Mouse (Mus musculus): Measurements from ENCODE around the gene Kmt2e. TPM values are rescaled to one million over a fixed set of nuclear protein-coding genes. Genes with fewer than 3 reads are reported as not detected.

Kmt2e gene
- total RNA-seq, 1 experiment, result 9.1 TPM

- in situ Hi-C loops (cut with MboI; ENCODE audit: low sequenced_read_pairs in 2 of 2, unreplicated experiment in 2 of 2), result no loop called here
- Histone ChIP-seq H3K9me3 (ENCODE audit: control insufficient read depth, insufficient read depth, low read depth, low read length) (no peaks in the 10 kb centered on the region), H3K27ac (ENCODE audit: insufficient read depth, low read depth, low read length, poor library complexity, severe bottlenecking) (no peak overlapping the region), H3K36me3 (ENCODE audit: control insufficient read depth, insufficient read depth, low read length, poor library complexity, severe bottlenecking) (no peaks in the 10 kb centered on the region), H3K9ac (ENCODE audit: insufficient read depth, low read depth, low read length, poor library complexity, severe bottlenecking) (no peak overlapping the region), H3K4me1 (ENCODE audit: control insufficient read depth in 2 of 2, insufficient read depth in 2 of 2, low read length in 2 of 2, poor library complexity in 1 of 2) (0 out of 4 replicates have a peak, but pooled peaks cover 0 to 2% of the 10 kb centered on the region in 2 experiments), H3K4me3 (ENCODE audit: insufficient read depth in 1 of 2, low read depth in 1 of 2, low read length in 2 of 2, poor library complexity in 1 of 2, severe bottlenecking in 1 of 2) (no peak overlapping the region)
- DNase-seq (ENCODE audit: low read depth, low spot score), result no peak
- TF ChIP-seq HCFC1 (IDR thresholded peaks at IDR 0.05; ENCODE audit: borderline replicate concordance, insufficient read depth, low read length) (no peak), ZC3H11A (IDR thresholded peaks at IDR 0.05; ENCODE audit: borderline replicate concordance, low read depth, low read length) (no peak)
Observed at GRCm38 (mm10) chr5:23393870-23394269, 40.4 kb upstream of the Kmt2e start.

GRCm38 (mm10) chr5:23394366-23395145, 39.7 kb upstream of the Kmt2e start:
- no peaks in the 10 kb centered on the region for H3K9me3 ChIP-seq (ENCODE audit: control insufficient read depth, insufficient read depth, low read depth, low read length)
- H3K36me3 ChIP-seq (ENCODE audit: control insufficient read depth, insufficient read depth, low read length, poor library complexity, severe bottlenecking), result no peaks in the 10 kb centered on the region
- no peak overlapping the region for H3K27ac ChIP-seq (ENCODE audit: insufficient read depth, low read depth, low read length, poor library complexity, severe bottlenecking)
- H3K4me1 ChIP-seq (ENCODE audit: control insufficient read depth in 2 of 2, insufficient read depth in 2 of 2, low read length in 2 of 2, poor library complexity in 1 of 2), result 0 out of 4 replicates have a peak, but pooled peaks cover 0 to 2% of the 10 kb centered on the region in 2 experiments
- no peak overlapping the region for H3K9ac ChIP-seq (ENCODE audit: insufficient read depth, low read depth, low read length, poor library complexity, severe bottlenecking)
- no peak overlapping the region for H3K4me3 ChIP-seq (ENCODE audit: insufficient read depth in 1 of 2, low read depth in 1 of 2, low read length in 2 of 2, poor library complexity in 1 of 2, severe bottlenecking in 1 of 2)
- TF ChIP-seq ZC3H11A (IDR thresholded peaks at IDR 0.05; ENCODE audit: borderline replicate concordance, low read depth, low read length) (no peak), CHD2 (IDR thresholded peaks at IDR 0.05; ENCODE audit: low read depth, low read length) (no peak), ZNF384 (IDR thresholded peaks at IDR 0.05; ENCODE audit: low read depth, low read length) (no peak), MAFK (IDR thresholded peaks at IDR 0.05; ENCODE audit: insufficient read depth, low read depth, low read length) (no peak), HCFC1 (IDR thresholded peaks at IDR 0.05; ENCODE audit: borderline replicate concordance, insufficient read depth, low read length) (no peak)
- DNase-seq (ENCODE audit: low read depth, low spot score), result no peak
- in situ Hi-C loops (cut with MboI; ENCODE audit: low sequenced_read_pairs in 2 of 2, unreplicated experiment in 2 of 2), result no loop called here

- DNase-seq (ENCODE audit: low read depth, low spot score), result no peak
- H3K9ac ChIP-seq (ENCODE audit: insufficient read depth, low read depth, low read length, poor library complexity, severe bottlenecking), result no peak overlapping the region
- H3K4me3 ChIP-seq (ENCODE audit: insufficient read depth in 1 of 2, low read depth in 1 of 2, low read length in 2 of 2, poor library complexity in 1 of 2, severe bottlenecking in 1 of 2), result no peak overlapping the region
- no peak overlapping the region for H3K27ac ChIP-seq (ENCODE audit: insufficient read depth, low read depth, low read length, poor library complexity, severe bottlenecking)
- no peaks in the 10 kb centered on the region for H3K36me3 ChIP-seq (ENCODE audit: control insufficient read depth, insufficient read depth, low read length, poor library complexity, severe bottlenecking)
- no peaks in the 10 kb centered on the region for H3K9me3 ChIP-seq (ENCODE audit: control insufficient read depth, insufficient read depth, low read depth, low read length)
- 0 out of 4 replicates have a peak, but pooled peaks cover 0 to 2% of the 10 kb centered on the region in 2 experiments for H3K4me1 ChIP-seq (ENCODE audit: control insufficient read depth in 2 of 2, insufficient read depth in 2 of 2, low read length in 2 of 2, poor library complexity in 1 of 2)
- TF ChIP-seq MAFK (IDR thresholded peaks at IDR 0.05; ENCODE audit: insufficient read depth, low read depth, low read length) (no peak), HCFC1 (IDR thresholded peaks at IDR 0.05; ENCODE audit: borderline replicate concordance, insufficient read depth, low read length) (no peak), CHD2 (IDR thresholded peaks at IDR 0.05; ENCODE audit: low read depth, low read length) (no peak), ZC3H11A (IDR thresholded peaks at IDR 0.05; ENCODE audit: borderline replicate concordance, low read depth, low read length) (no peak), ZNF384 (IDR thresholded peaks at IDR 0.05; ENCODE audit: low read depth, low read length) (no peak)
- in situ Hi-C loops (cut with MboI; ENCODE audit: low sequenced_read_pairs in 2 of 2, unreplicated experiment in 2 of 2), result no loop called here
Observed at GRCm38 (mm10) chr5:23395721-23396120, 38.5 kb upstream of the Kmt2e start.

- Histone ChIP-seq H3K4me1 (ENCODE audit: control insufficient read depth in 2 of 2, insufficient read depth in 2 of 2, low read length in 2 of 2, poor library complexity in 1 of 2) (0 out of 4 replicates have a peak, but pooled peaks cover 0 to 2% of the 10 kb centered on the region in 2 experiments), H3K9ac (ENCODE audit: insufficient read depth, low read depth, low read length, poor library complexity, severe bottlenecking) (no peak overlapping the region), H3K36me3 (ENCODE audit: control insufficient read depth, insufficient read depth, low read length, poor library complexity, severe bottlenecking) (no peaks in the 10 kb centered on the region), H3K27ac (ENCODE audit: insufficient read depth, low read depth, low read length, poor library complexity, severe bottlenecking) (no peak overlapping the region), H3K4me3 (ENCODE audit: insufficient read depth in 1 of 2, low read depth in 1 of 2, low read length in 2 of 2, poor library complexity in 1 of 2, severe bottlenecking in 1 of 2) (no peak overlapping the region), H3K9me3 (ENCODE audit: control insufficient read depth, insufficient read depth, low read depth, low read length) (no peaks in the 10 kb centered on the region)
- in situ Hi-C loops (cut with MboI; ENCODE audit: low sequenced_read_pairs in 2 of 2, unreplicated experiment in 2 of 2), result no loop called here
- no peak for DNase-seq (ENCODE audit: low read depth, low spot score)
- TF ChIP-seq ZC3H11A (IDR thresholded peaks at IDR 0.05; ENCODE audit: borderline replicate concordance, low read depth, low read length), result no peak
- no peak for TF ChIP-seq ZNF384 (IDR thresholded peaks at IDR 0.05; ENCODE audit: low read depth, low read length)
Observed at GRCm38 (mm10) chr5:23396756-23397155, 37.5 kb upstream of the Kmt2e start.

All from ES-E14 (cell line).